Mouse (Mus musculus) kidney, adult 2 months (tissue): ENCODE measurements around the gene Vps33b. TPM values are rescaled to one million over a fixed set of nuclear protein-coding genes. Genes with fewer than 3 reads are reported as not detected.
A peak's percentile ranks its signal among the peaks of the same experiment; 100 is the strongest.

Experiments used
- DNase-seq: peaks from one replicate; pipeline ENCODE4 v3.0.0; 2021
- H3K27ac ChIP-seq: fragments of 200-500 bp; 2 replicates; pipeline ENCODE4 v1.5.1; 2012; ENCODE audit warnings: low read depth, low read length, control low read depth, inconsistent platforms; ENCODE audit not compliant: insufficient read depth
- H3K27me3 ChIP-seq: fragments of 200-500 bp; replicated peaks from 2 replicates; pipeline ENCODE4 v1.6.1; 2012; ENCODE audit warnings: mild to moderate bottlenecking, moderate library complexity, low read length, inconsistent platforms; ENCODE audit not compliant: control insufficient read depth, insufficient read depth
- H3K36me3 ChIP-seq: fragments of 200-500 bp; 2 replicates; pipeline ENCODE4 v1.6.1; 2012; ENCODE audit warnings: mild to moderate bottlenecking, moderate library complexity, low read length, inconsistent platforms; ENCODE audit not compliant: control insufficient read depth, insufficient read depth
- H3K4me1 ChIP-seq: fragments of 200-500 bp; 2 replicates; pipeline ENCODE4 v1.6.1; 2011; ENCODE audit warnings: low read length; ENCODE audit not compliant: control insufficient read depth, insufficient read depth
- H3K4me3 ChIP-seq: fragments of 200-500 bp; 2 replicates; pipeline ENCODE4 v1.5.1; 2011; ENCODE audit warnings: mild to moderate bottlenecking, low read depth, low read length, control low read depth; ENCODE audit not compliant: insufficient read depth
- CTCF ChIP-seq: fragments of 200-500 bp; conservative IDR thresholded peaks from 2 replicates; pipeline ENCODE4 v1.5.1; 2011; ENCODE audit warnings: low read depth, mild to moderate bottlenecking, control low read depth, low read length, moderate library complexity, mixed read lengths; ENCODE audit not compliant: insufficient read depth, insufficient read length
- POLR2A ChIP-seq: fragments of 200-500 bp; IDR thresholded peaks from one replicate; pipeline ENCODE4 v1.6.1; 2011; ENCODE audit warnings: low read depth, low read length, control low read depth
- WGBS: fragments of 180-500 bp; shearing (Covaris S2); methylation state at CpG from one replicate; pipeline ENCODE4 v1.1.7; 2018; 5-methylcytosine and 5-hydroxymethylcytosine counted together
- polyA plus RNA-seq: library from polyadenylated mRNA; depleted of rRNA; stranded (reverse); fragments of >200 nt; gene quantifications from 2 replicates; pipeline ENCODE4 v1.2.3, GENCODE M21; 2012

Vps33b gene
- polyA plus RNA-seq, 1 experiment, result 10.1 TPM

DNA sequence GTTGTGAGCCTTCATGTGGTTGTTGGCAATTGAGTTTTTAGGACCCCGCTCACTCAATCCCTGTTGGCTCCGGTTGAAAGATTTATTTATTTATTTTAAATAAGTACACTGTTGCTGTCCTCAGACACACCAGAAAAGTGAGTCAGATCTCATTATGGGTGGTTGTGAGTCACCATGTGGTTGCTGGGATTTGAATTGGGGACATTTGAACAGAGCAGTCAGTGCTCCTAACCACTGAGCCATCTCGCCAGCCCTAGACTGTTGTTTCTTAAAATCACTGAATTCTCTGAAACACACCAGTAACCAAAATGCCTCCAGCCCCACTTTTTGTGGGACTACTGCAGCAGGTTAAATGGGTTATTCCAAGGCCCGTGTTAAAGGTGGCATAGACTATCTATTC is 29.3 kb downstream of the Vps33b start:
- Histone ChIP-seq H3K4me3 (no peak overlapping the region), H3K4me1 (no peaks in the 10 kb centered on the region), H3K36me3 (no peaks in the 10 kb centered on the region), H3K27ac (no peak overlapping the region), H3K27me3 (no peaks in the 10 kb centered on the region)
- TF ChIP-seq CTCF, result no peak
- TF ChIP-seq POLR2A, result no peak
- DNase-seq, result no peak
- 91% methylated on average over 4 of the region's 4 CpGs for WGBS

DNA sequence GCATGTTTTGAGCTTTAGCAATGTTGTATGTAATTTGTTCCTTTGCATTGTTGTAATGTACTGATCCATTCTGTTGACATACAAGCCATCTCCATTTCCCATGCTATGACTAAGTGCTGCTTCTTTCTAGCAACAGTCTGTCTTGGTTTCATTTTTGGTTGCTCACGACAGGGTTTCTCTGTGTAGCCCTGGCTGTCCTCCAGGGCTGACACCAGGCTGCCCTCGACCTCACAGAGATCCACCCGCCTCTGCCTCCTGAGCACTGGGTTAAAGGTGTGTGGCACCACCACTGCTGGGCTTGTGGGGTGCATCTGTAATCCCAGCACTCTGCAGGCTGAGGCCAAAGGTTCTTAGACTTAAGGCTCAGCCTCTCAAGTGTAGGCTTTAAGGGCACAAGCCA is 30.1 kb downstream of the Vps33b start:
- whole genome bisulfite sequencing, result 80% methylated on average over 3 of the region's 3 CpGs
- TF ChIP-seq POLR2A, result no peak
- TF ChIP-seq CTCF, result no peak
- H3K4me1 ChIP-seq, result no peaks in the 10 kb centered on the region
- H3K4me3 ChIP-seq, result no peak overlapping the region
- H3K27ac ChIP-seq, result no peak overlapping the region
- no peaks in the 10 kb centered on the region for H3K27me3 ChIP-seq
- no peaks in the 10 kb centered on the region for H3K36me3 ChIP-seq
- DNase-seq, result no peak

DNA sequence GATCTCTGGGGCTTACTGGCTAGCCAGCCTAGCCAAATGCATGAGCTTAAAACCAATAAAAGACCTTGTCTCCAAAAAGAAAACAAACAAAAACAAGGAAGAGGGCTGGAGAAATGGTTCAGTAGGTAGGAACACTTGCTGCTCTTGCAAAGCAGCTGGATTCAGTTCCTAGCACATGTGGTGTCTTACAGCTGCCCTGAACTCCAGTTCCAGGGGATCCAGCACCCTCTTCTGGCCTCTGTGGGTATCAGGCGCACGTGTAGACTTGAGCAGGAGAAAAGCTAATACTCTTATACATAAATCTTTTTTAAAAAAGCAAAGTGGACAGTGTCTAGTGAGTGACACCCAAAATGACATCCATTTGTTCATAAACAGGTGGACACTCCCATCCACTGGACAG is 32.1 kb downstream of the Vps33b start:
- no peaks in the 10 kb centered on the region for H3K36me3 ChIP-seq
- H3K27ac ChIP-seq, result no peak overlapping the region
- WGBS, result 80% methylated on average over 2 of the region's 2 CpGs
- DNase-seq, result no peak
- H3K27me3 ChIP-seq, result no peaks in the 10 kb centered on the region
- H3K4me3 ChIP-seq, result no peak overlapping the region
- no peaks in the 10 kb centered on the region for H3K4me1 ChIP-seq
- no peak for TF ChIP-seq POLR2A

DNA sequence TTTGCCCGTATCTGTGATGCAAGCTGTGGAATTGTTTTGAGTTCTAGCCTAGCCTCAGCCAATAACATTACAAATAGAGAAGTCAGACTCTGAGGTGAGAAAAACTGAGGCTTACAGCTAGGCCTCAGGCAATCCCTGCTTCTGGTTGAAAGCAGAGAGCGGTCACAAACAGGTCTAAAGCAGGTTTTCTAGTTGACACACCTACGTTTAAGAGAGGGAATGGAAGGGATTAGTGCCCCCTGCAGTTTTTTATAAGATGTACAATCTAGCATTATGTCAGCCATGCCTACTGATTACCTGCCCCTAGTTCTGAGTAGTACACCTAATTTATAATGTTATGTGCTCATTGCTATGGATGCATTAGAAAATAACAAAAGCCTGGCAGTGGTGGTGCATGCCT is 38.3 kb downstream of the Vps33b start:
- 67% methylated on average over 3 of the region's 3 CpGs for WGBS
- H3K4me3 ChIP-seq, result no peak overlapping the region
- H3K27ac ChIP-seq, result no peak overlapping the region
- no peaks in the 10 kb centered on the region for H3K27me3 ChIP-seq
- H3K4me1 ChIP-seq, result no peaks in the 10 kb centered on the region
- no peak for DNase-seq
- TF ChIP-seq POLR2A, result no peak
- TF ChIP-seq CTCF, result no peak
- H3K36me3 ChIP-seq, result no peaks in the 10 kb centered on the region

DNA sequence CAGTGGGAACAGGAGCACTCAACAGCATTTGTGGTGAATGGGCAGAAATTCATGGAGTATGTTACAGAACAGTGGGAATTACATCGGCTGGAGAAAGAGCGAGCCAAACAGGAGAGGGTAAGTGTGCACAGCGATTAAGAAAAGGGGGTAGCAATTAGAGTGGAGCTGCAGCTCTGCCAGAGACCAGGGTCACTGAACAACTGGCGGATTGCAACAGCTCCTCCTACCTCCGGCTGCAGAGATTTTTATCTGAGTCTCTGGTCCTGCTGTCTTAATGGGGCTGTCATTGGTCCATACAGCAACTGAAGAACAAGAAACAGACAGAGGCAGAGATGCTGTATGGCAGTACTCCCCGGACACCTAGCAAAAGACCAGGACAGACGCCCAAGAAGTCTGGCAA is 41.3 kb downstream of the Vps33b start:
- 79% methylated on average over 7 of the region's 7 CpGs for WGBS
- DNase-seq, result no peak
- H3K27me3 ChIP-seq, result no peaks in the 10 kb centered on the region
- no peaks in the 10 kb centered on the region for H3K4me1 ChIP-seq
- H3K27ac ChIP-seq, result no peak overlapping the region
- TF ChIP-seq CTCF (no peak), POLR2A (no peak)
- H3K4me3 ChIP-seq, result no peak overlapping the region
- H3K36me3 ChIP-seq, result no peaks in the 10 kb centered on the region

DNA sequence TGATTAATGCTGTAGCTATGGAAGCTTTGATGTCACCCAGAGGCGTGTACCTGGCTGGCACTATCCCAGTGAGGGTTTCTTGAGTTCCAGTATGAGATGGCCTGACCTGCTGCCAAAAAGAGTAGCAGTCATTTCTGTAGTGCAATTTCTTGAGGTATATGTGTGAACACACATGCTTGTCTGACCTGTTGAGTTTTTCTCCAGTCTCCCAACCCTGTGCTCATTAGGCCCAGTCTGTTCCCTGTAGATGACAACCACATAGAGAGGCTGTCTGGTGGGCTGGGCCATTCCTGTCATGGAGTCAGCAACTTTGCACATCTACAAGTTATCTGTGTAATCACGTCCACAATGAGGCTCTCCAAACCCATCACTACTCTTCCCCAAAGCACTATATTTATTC is 46.3 kb downstream of the Vps33b start:
- DNase-seq, result no peak
- TF ChIP-seq POLR2A (no peak), CTCF (no peak)
- H3K4me3 ChIP-seq, result no peak overlapping the region
- WGBS, result 92% methylated on average over 2 of the region's 2 CpGs
- H3K27ac ChIP-seq, result no peak overlapping the region
- no peaks in the 10 kb centered on the region; the same call in 1 of the 2 replicates for H3K36me3 ChIP-seq
- H3K4me1 ChIP-seq, result no peaks in the 10 kb centered on the region
- H3K27me3 ChIP-seq, result no peaks in the 10 kb centered on the region

DNA sequence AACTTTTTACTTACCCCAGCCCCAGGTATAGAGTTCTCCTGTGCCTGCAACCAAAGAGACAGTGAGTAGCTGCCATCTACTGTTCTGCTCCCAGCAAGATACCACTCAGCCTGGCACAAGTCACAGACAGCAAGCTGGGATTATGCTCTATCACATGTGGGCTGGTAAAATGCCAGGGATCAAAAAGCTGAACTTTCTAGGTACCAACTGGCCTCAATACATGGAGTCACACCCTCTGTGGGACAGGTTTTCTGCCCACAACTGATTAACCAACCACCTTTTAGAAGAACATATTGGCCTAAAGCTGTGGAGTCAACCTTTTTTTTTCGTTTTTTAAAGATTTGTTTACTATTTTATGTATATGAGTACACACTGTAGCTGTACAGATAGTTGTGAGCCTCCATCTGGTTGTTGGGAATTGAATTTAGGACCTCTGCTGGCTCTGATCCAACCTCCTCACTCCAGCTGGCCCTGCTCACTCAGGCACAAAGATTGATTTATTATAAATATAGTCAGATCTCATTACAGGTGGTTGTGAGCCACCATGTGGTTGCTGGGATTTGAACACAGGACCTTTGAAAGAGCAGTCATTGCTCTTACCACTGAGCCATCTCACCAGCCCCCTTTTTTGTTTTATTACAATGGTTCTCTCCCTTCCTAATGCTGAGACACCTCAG is 48.1 kb downstream of the Vps33b start:
- Histone ChIP-seq H3K36me3 (no peaks in the 10 kb centered on the region; the same call in 1 of the 2 replicates), H3K27ac (no peak overlapping the region), H3K4me3 (no peak overlapping the region), H3K4me1 (no peaks in the 10 kb centered on the region), H3K27me3 (no peaks in the 10 kb centered on the region)
- peak; percentile 36 for DNase-seq
- WGBS, result 62% methylated on average over 1 of the region's 1 CpGs
- no peak for TF ChIP-seq CTCF
- TF ChIP-seq POLR2A, result no peak
